In the genomic region with DNA sequence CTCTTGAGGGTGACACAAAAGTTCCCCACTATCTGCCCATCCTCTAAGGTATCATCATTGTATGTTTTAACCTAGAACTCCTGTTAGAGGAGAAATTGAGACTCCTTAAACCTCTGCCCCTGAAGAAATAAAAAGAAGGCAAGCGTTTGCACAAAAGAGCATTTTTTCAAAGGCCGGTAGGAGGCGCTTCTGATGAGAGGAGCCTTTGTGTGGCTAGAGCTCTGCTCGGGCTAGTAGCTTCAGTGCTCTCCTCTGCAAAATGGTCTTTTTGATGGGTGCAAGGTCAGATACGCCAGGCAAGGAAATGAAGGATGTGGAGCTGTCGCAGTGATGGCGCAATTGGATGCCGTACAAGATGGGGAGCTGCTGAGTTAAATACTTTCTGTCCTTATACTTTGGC, we compare ENCODE assay signal across 9 mouse cellular contexts.
A peak's percentile ranks its signal among the peaks of the same experiment; 100 is the strongest.
DNase-seq lines count a peak whose midpoint lies in the region; ATAC-seq and TF ChIP-seq lines count a peak whose summit lies in the region.
"Had no signal": no experiment of that assay in that cellular context is flagged by ENCODE, and none has a peak within 500 bp of the region (broad histone marks: within the 10 kb centered on the region; RNA-seq: fewer than 3 reads in every experiment).

No protein-coding gene starts in this region.

- WGBS in intestine, postnatal 0 days = 46% methylated on average over 8 of the region's 8 CpGs
- 37% methylated on average over 8 of the region's 8 CpGs for WGBS in intestine, embryonic 15.5 days

- H3K4me3 ChIP-seq in intestine, postnatal 0 days (ENCODE audit: low read depth, low read length) = no peak overlapping the region
- H3K4me3 ChIP-seq in intestine, embryonic 15.5 days (replicated peaks) = no peak overlapping the region
- H3K4me3 ChIP-seq: stomach, embryonic 15.5 days had no signal

- H3K4me1 ChIP-seq in intestine, postnatal 0 days (replicated peaks; ENCODE audit: control insufficient read depth, insufficient read depth, low read length) = no peaks in the 10 kb centered on the region
- peaks cover 4% of the 10 kb centered on the region; the same call in 1 of the 2 replicates for H3K4me1 ChIP-seq in intestine, embryonic 15.5 days (replicated peaks)
- H3K4me1 ChIP-seq: stomach, embryonic 15.5 days had no signal

- no peaks in the 10 kb centered on the region for H3K27me3 ChIP-seq in intestine, postnatal 0 days (replicated peaks; ENCODE audit: control insufficient read depth, insufficient read depth, low read length)
- no peaks in the 10 kb centered on the region for H3K27me3 ChIP-seq in intestine, embryonic 15.5 days (replicated peaks)
- H3K27me3 ChIP-seq: stomach, embryonic 15.5 days had no signal

- no peaks in the 10 kb centered on the region for H3K36me3 ChIP-seq in intestine, postnatal 0 days (ENCODE audit: control insufficient read depth, insufficient read depth)
- H3K36me3 ChIP-seq in intestine, embryonic 15.5 days = no peaks in the 10 kb centered on the region
- H3K36me3 ChIP-seq: stomach, embryonic 15.5 days had no signal

- ATAC-seq in intestine, postnatal 0 days = no peak
- no peak for ATAC-seq in intestine, embryonic 15.5 days
- no peak for ATAC-seq in granulocyte monocyte progenitor cell, adult 5-6 weeks (replicated peaks; ENCODE audit: poor library complexity, severe bottlenecking)

- peak; percentile 53 for TF ChIP-seq CTCF in intestine, postnatal 0 days (IDR thresholded peaks at IDR 0.05; ENCODE audit: low read depth)

- no peak overlapping the region for H3K4me2 ChIP-seq in intestine, postnatal 0 days (replicated peaks; ENCODE audit: low read depth)
- no peak overlapping the region for H3K4me2 ChIP-seq in intestine, embryonic 15.5 days (replicated peaks)
- H3K4me2 ChIP-seq: stomach, embryonic 15.5 days had no signal

- no peaks in the 10 kb centered on the region for H3K9me3 ChIP-seq in intestine, postnatal 0 days (ENCODE audit: control insufficient read depth)
- no peaks in the 10 kb centered on the region for H3K9me3 ChIP-seq in intestine, embryonic 15.5 days
- H3K9me3 ChIP-seq: stomach, embryonic 15.5 days had no signal

- peak; percentile 22 for DNase-seq in NIH3T3 (ENCODE audit: low read depth)
- peak; percentile 56 for DNase-seq in brain, adult 2 months (ENCODE audit: low read depth, low spot score)
- DNase-seq in left cerebral cortex, adult 11 months (ENCODE audit: low spot score) = peak; percentile 5
- DNase-seq in B cell, adult 2 months = no peak
- no peak for DNase-seq in kidney, adult 9 months

- no peak overlapping the region for H3K27ac ChIP-seq in intestine, postnatal 0 days (ENCODE audit: low read depth, low read length)
- H3K27ac ChIP-seq in intestine, embryonic 15.5 days = no peak overlapping the region
- H3K27ac ChIP-seq: stomach, embryonic 15.5 days had no signal

- H3K9ac ChIP-seq in intestine, postnatal 0 days (ENCODE audit: low read depth, low read length) = no peak overlapping the region
- no peak overlapping the region for H3K9ac ChIP-seq in intestine, embryonic 15.5 days
- H3K9ac ChIP-seq: stomach, embryonic 15.5 days had no signal

Comparison
In these comparisons a context has a peak if more than half of its experiments do, and no peak if none do; other contexts are left out.
1. DNase-seq: peak in NIH3T3 (single experiment), brain, adult 2 months (single experiment) and left cerebral cortex, adult 11 months (single experiment); none in B cell, adult 2 months (0 of 2) and kidney, adult 9 months (single experiment).